Mouse (Mus musculus) heart, postnatal 0 days (tissue): Measurements from ENCODE around the gene Spsb3.

ENCODE experiments used
- CTCF ChIP-seq: IDR thresholded peaks from 2 replicates; pipeline ENCODE4 v1.5.1; 2016; ENCODE audit warnings: antibody characterized with exemption, control low read depth, low read depth
- EP300 ChIP-seq: IDR thresholded peaks from 2 replicates; pipeline ENCODE4 v1.6.1; 2016; ENCODE audit warnings: antibody characterized with exemption, low read depth

DNA sequence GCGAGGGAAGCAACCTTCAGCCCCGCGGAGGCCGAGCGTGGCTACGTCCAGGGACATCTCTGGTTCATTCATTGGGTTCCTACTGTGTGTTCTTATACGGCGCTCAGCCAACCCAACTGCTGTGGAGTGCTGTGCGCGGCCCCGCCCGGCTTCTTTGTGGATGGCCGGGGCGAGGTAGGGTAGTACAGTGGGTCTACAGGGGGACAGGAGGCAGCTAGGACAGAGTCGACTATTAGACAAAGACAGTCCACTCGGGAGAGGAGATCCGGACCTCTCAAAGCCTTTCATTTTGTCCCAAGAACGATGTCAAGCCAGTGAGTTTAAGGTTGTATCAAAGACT lies 459 bp downstream of the Spsb3 start:
- TF ChIP-seq EP300 (no peak), CTCF (no peak)
